Mouse (Mus musculus) lung, adult 2 months (tissue): ENCODE measurements around the gene Gif. TPM values are rescaled to one million over a fixed set of nuclear protein-coding genes. Genes with fewer than 3 reads are reported as not detected.

Experiments used
- DNase-seq: peaks from one replicate; pipeline ENCODE4 v3.0.0; 2022
- H3K4me1 ChIP-seq: fragments of 200-500 bp; 2 replicates; pipeline ENCODE4 v1.6.1; 2011; ENCODE audit warnings: low read length; ENCODE audit not compliant: control insufficient read depth, insufficient read depth
- H3K4me3 ChIP-seq: fragments of 200-500 bp; replicated peaks from 2 replicates; pipeline ENCODE3; 2011; ENCODE audit warnings: low read depth, mild to moderate bottlenecking, control low read depth, low read length; ENCODE audit errors: extremely low read depth
- CTCF ChIP-seq: fragments of 200-500 bp; IDR thresholded peaks from 2 replicates; pipeline ENCODE4 v1.5.1; 2011; ENCODE audit warnings: mild to moderate bottlenecking, low read length, control low read depth; ENCODE audit not compliant: insufficient read depth
- POLR2A ChIP-seq: fragments of 200-500 bp; IDR thresholded peaks from 2 replicates; pipeline ENCODE4 v1.6.1; 2011; ENCODE audit warnings: low read depth, mild to moderate bottlenecking, control low read depth, low read length, borderline replicate concordance; ENCODE audit errors: extremely low read depth
- WGBS: fragments of 180-500 bp; shearing (Covaris S2); methylation state at CpG from one replicate; pipeline ENCODE4 v1.1.7; 2018; 5-methylcytosine and 5-hydroxymethylcytosine counted together
- polyA plus RNA-seq: library from polyadenylated mRNA; depleted of rRNA; stranded (reverse); fragments of >200 nt; gene quantifications from 2 replicates; pipeline ENCODE4 v1.2.3, GENCODE M21; 2012

Gif gene
- polyA plus RNA-seq, 1 experiment = 0.14 TPM

GRCm38 (mm10) chr19:11788876-11789275 is 41.5 kb downstream of the Gif start:
- WGBS = 76% methylated on average over 6 of the region's 6 CpGs
- no peak overlapping the region for H3K4me3 ChIP-seq
- TF ChIP-seq POLR2A = no peak
- no peak for TF ChIP-seq CTCF
- no peaks in the 10 kb centered on the region for H3K4me1 ChIP-seq
- DNase-seq = no peak

GRCm38 (mm10) chr19:11791825-11792224 is 44.5 kb downstream of the Gif start:
- WGBS = 68% methylated on average over 5 of the region's 5 CpGs
- Histone ChIP-seq H3K4me1 (no peaks in the 10 kb centered on the region), H3K4me3 (no peak overlapping the region)
- TF ChIP-seq POLR2A (no peak), CTCF (no peak)
- no peak for DNase-seq

- 76% methylated on average over 2 of the region's 2 CpGs for WGBS
- no peak for TF ChIP-seq POLR2A
- TF ChIP-seq CTCF = no peak
- DNase-seq = no peak
- Histone ChIP-seq H3K4me1 (no peaks in the 10 kb centered on the region), H3K4me3 (no peak overlapping the region)
Measured at GRCm38 (mm10) chr19:11793741-11794359, 46.5 kb downstream of the Gif start.

- no peaks in the 10 kb centered on the region for H3K4me1 ChIP-seq
- H3K4me3 ChIP-seq = no peak overlapping the region
- 73% methylated on average over 6 of the region's 6 CpGs for WGBS
- TF ChIP-seq CTCF (no peak), POLR2A (no peak)
- DNase-seq = no peak
Measured at GRCm38 (mm10) chr19:11794447-11794846, 47.1 kb downstream of the Gif start.

- no peak for DNase-seq
- H3K4me3 ChIP-seq = no peak overlapping the region
- TF ChIP-seq CTCF (peak; percentile 47; the same call in 1 of the 2 replicates), POLR2A (no peak)
- 55% methylated on average over 8 of the region's 8 CpGs for WGBS
- peaks cover 14% of the 10 kb centered on the region for H3K4me1 ChIP-seq
Measured at GRCm38 (mm10) chr19:11800531-11801315, 53.4 kb downstream of the Gif start.

- no peak for DNase-seq
- TF ChIP-seq POLR2A (no peak), CTCF (no peak)
- WGBS = 13% methylated on average over 1 of the region's 1 CpGs
- Histone ChIP-seq H3K4me3 (no peak overlapping the region), H3K4me1 (peaks cover 23% of the 10 kb centered on the region)
Measured at GRCm38 (mm10) chr19:11804423-11804822, 57.1 kb downstream of the Gif start.

GRCm38 (mm10) chr19:11807251-11807650 is 59.9 kb downstream of the Gif start:
- DNase-seq = no peak
- 31% methylated on average over 2 of the region's 2 CpGs for WGBS
- Histone ChIP-seq H3K4me1 (peaks cover 33% of the 10 kb centered on the region), H3K4me3 (no peak overlapping the region)
- no peak for TF ChIP-seq CTCF
- TF ChIP-seq POLR2A = no peak

GRCm38 (mm10) chr19:11807822-11808221 is 60.5 kb downstream of the Gif start:
- TF ChIP-seq CTCF (no peak), POLR2A (no peak)
- H3K4me3 ChIP-seq = no peak overlapping the region
- 47% methylated on average over 6 of the region's 6 CpGs for WGBS
- DNase-seq = no peak
- peaks cover 34% of the 10 kb centered on the region for H3K4me1 ChIP-seq

GRCm38 (mm10) chr19:11808452-11808851 is 61.1 kb downstream of the Gif start:
- peaks cover 39% of the 10 kb centered on the region for H3K4me1 ChIP-seq
- TF ChIP-seq CTCF (no peak), POLR2A (no peak)
- no peak overlapping the region for H3K4me3 ChIP-seq
- WGBS = 58% methylated on average over 2 of the region's 2 CpGs
- no peak for DNase-seq
